Comparison of ENCODE assay signal across 10 mouse cellular contexts in genomic region chr2:168473496-168473895, GRCm38 (mm10).
A peak's percentile ranks its signal among the peaks of the same experiment; 100 is the strongest.
DNase-seq lines count a peak whose midpoint lies in the region; ATAC-seq and TF ChIP-seq lines count a peak whose summit lies in the region.
"Had no signal": no experiment of that assay in that cellular context is flagged by ENCODE, and none has a peak within 500 bp of the region (broad histone marks: within the 10 kb centered on the region; RNA-seq: fewer than 3 reads in every experiment).

No protein-coding gene starts in this region.

- H3K9ac ChIP-seq in hindbrain, postnatal 0 days (replicated peaks; ENCODE audit: low read length): 0 out of 2 replicates have a peak overlapping the region, but pooled peaks have one; percentile 17
- H3K9ac ChIP-seq in kidney, embryonic 16.5 days (replicated peaks; ENCODE audit: low read length): no peak overlapping the region
- no peak overlapping the region for H3K9ac ChIP-seq in kidney, embryonic 15.5 days
- H3K9ac ChIP-seq in forebrain, postnatal 0 days: no peak overlapping the region
- H3K9ac ChIP-seq: embryonic facial prominence, embryonic 12.5 days had no signal

- peaks cover 7% of the 10 kb centered on the region; the same call in 1 of the 2 replicates for H3K4me1 ChIP-seq in hindbrain, postnatal 0 days (ENCODE audit: insufficient read depth, low read length)
- peaks cover 6% of the 10 kb centered on the region; the same call in 1 of the 2 replicates for H3K4me1 ChIP-seq in kidney, embryonic 16.5 days (ENCODE audit: insufficient read depth, low read length)
- H3K4me1 ChIP-seq in kidney, embryonic 15.5 days: peaks cover 16% of the 10 kb centered on the region
- no peaks in the 10 kb centered on the region for H3K4me1 ChIP-seq in forebrain, postnatal 0 days (ENCODE audit: insufficient read depth)
- H3K4me1 ChIP-seq: embryonic facial prominence, embryonic 12.5 days had no signal

- peak overlapping the region; percentile 83 for H3K27ac ChIP-seq in gastrocnemius, adult 2 months
- H3K27ac ChIP-seq in hindbrain, postnatal 0 days: no peak overlapping the region
- H3K27ac ChIP-seq in kidney, embryonic 16.5 days (ENCODE audit: low read length): no peak overlapping the region
- no peak overlapping the region for H3K27ac ChIP-seq in kidney, embryonic 15.5 days
- no peak overlapping the region for H3K27ac ChIP-seq in forebrain, postnatal 0 days (ENCODE audit: low read depth, low read length)
- H3K27ac ChIP-seq: embryonic facial prominence, embryonic 12.5 days had no signal

- DNase-seq in gastrocnemius, adult 2 months: no peak
- no peak for DNase-seq in gastrocnemius, adult 8-10 months (ENCODE audit: low spot score in 2 of 2)
- DNase-seq in B cell, adult 2 months: peak; percentile 46 to 51
- no peak for DNase-seq in hindbrain, postnatal 0 days (ENCODE audit: low spot score)
- peak; percentile 59 for DNase-seq in naive thymus-derived CD4-positive, alpha-beta T cell, adult 2 months (ENCODE audit: low read depth)
- DNase-seq in forebrain, postnatal 0 days: no peak

- no peaks in the 10 kb centered on the region for H3K9me3 ChIP-seq in hindbrain, postnatal 0 days (ENCODE audit: low read length)
- no peaks in the 10 kb centered on the region for H3K9me3 ChIP-seq in kidney, embryonic 16.5 days (ENCODE audit: low read length)
- H3K9me3 ChIP-seq in kidney, embryonic 15.5 days (replicated peaks): no peaks in the 10 kb centered on the region
- H3K9me3 ChIP-seq in forebrain, postnatal 0 days (ENCODE audit: low read length): no peaks in the 10 kb centered on the region
- H3K9me3 ChIP-seq: embryonic facial prominence, embryonic 12.5 days had no signal

- TF ChIP-seq CTCF in gastrocnemius, adult 2 months (IDR thresholded peaks at IDR 0.05): no peak
- TF ChIP-seq CTCF in hindbrain, postnatal 0 days (IDR thresholded peaks at IDR 0.05; ENCODE audit: low read depth): no peak
- TF ChIP-seq CTCF in forebrain, postnatal 0 days (IDR thresholded peaks at IDR 0.05; ENCODE audit: low read depth): no peak

- peak overlapping the region; percentile 84 for H3K4me3 ChIP-seq in gastrocnemius, adult 2 months
- no peak overlapping the region for H3K4me3 ChIP-seq in hindbrain, postnatal 0 days (ENCODE audit: low read length)
- no peak overlapping the region for H3K4me3 ChIP-seq in kidney, embryonic 16.5 days (ENCODE audit: low read length)
- no peak overlapping the region for H3K4me3 ChIP-seq in kidney, embryonic 15.5 days (replicated peaks)
- no peak overlapping the region for H3K4me3 ChIP-seq in forebrain, postnatal 0 days (ENCODE audit: low read depth, low read length)
- H3K4me3 ChIP-seq: myocyte had no signal

- WGBS in hindbrain, postnatal 0 days: 57% methylated on average over 9 of the region's 9 CpGs
- 52% methylated on average over 9 of the region's 9 CpGs for WGBS in kidney, embryonic 16.5 days
- WGBS in kidney, embryonic 15.5 days: 57% methylated on average over 9 of the region's 9 CpGs
- WGBS in forebrain, postnatal 0 days: 66% methylated on average over 9 of the region's 9 CpGs

- no peaks in the 10 kb centered on the region for H3K27me3 ChIP-seq in hindbrain, postnatal 0 days (ENCODE audit: insufficient read depth, low read length)
- peaks cover 4% of the 10 kb centered on the region; the same call in 1 of the 2 replicates for H3K27me3 ChIP-seq in kidney, embryonic 16.5 days (ENCODE audit: insufficient read depth, low read length)
- peaks cover 5% of the 10 kb centered on the region for H3K27me3 ChIP-seq in kidney, embryonic 15.5 days
- H3K27me3 ChIP-seq in forebrain, postnatal 0 days (ENCODE audit: insufficient read depth, low read length): no peaks in the 10 kb centered on the region

- ATAC-seq in hindbrain, postnatal 0 days: no peak
- ATAC-seq in kidney, embryonic 16.5 days (ENCODE audit: low FRiP score, low TSS enrichment): no peak
- no peak for ATAC-seq in kidney, embryonic 15.5 days (replicated peaks; ENCODE audit: low FRiP score)
- ATAC-seq in forebrain, postnatal 0 days: no peak

- intact Hi-C loops in gastrocnemius, adult 2 months (cut with DNase I): loop anchor here (5.0 kb wide), 2 partner anchors 44 to 74 kb away; no protein-coding TSS in a partner anchor

- no peaks in the 10 kb centered on the region for H3K36me3 ChIP-seq in hindbrain, postnatal 0 days (ENCODE audit: insufficient read depth, low read length)
- H3K36me3 ChIP-seq in kidney, embryonic 16.5 days (ENCODE audit: insufficient read depth, low read length): no peaks in the 10 kb centered on the region
- no peaks in the 10 kb centered on the region for H3K36me3 ChIP-seq in kidney, embryonic 15.5 days
- no peaks in the 10 kb centered on the region for H3K36me3 ChIP-seq in forebrain, postnatal 0 days (ENCODE audit: insufficient read depth)
- H3K36me3 ChIP-seq: embryonic facial prominence, embryonic 12.5 days had no signal

- H3K4me2 ChIP-seq in hindbrain, postnatal 0 days (ENCODE audit: low read depth, low read length): no peak overlapping the region
- H3K4me2 ChIP-seq in kidney, embryonic 16.5 days (replicated peaks; ENCODE audit: low read depth, low read length): no peak overlapping the region
- H3K4me2 ChIP-seq in kidney, embryonic 15.5 days: no peak overlapping the region
- no peak overlapping the region for H3K4me2 ChIP-seq in forebrain, postnatal 0 days (ENCODE audit: low read depth)

Comparison
In these comparisons a context has a peak if more than half of its experiments do, and no peak if none do; other contexts are left out.
1. DNase-seq: peak in B cell, adult 2 months (2 of 2) and naive thymus-derived CD4-positive, alpha-beta T cell, adult 2 months (single experiment); none in gastrocnemius, adult 2 months (single experiment), gastrocnemius, adult 8-10 months (0 of 2), hindbrain, postnatal 0 days (single experiment) and forebrain, postnatal 0 days (single experiment).